Comparison of ENCODE assay signal across 7 mouse cellular contexts in the genomic region with DNA sequence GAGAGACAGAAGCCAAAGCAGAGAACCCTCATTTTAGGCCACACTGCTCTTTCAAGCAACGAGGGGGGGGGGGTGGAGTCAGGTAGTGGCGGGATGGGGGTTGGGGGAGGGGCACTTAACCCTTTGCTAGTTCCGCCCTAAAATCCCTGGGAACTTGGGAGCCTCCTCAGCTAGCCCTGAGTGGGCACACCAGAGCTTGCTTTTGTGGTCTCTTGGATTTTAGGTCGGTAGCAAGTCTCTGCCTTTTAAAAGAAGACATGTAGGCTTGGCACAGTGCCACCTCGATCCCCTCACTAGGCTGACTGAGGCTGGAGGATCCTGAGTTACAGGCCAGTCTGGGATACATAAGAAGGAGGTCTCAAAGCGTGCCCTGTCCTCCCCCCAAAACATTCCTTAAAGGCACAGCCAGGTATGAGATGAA. TPM values are rescaled to one million over a fixed set of nuclear protein-coding genes. Genes with fewer than 3 reads are reported as not detected.
A peak's percentile ranks its signal among the peaks of the same experiment; 100 is the strongest.
DNase-seq lines count a peak whose midpoint lies in the region; ATAC-seq and TF ChIP-seq lines count a peak whose summit lies in the region.

No protein-coding gene starts in this region.

- H3K36me3 ChIP-seq in hindbrain, embryonic 16.5 days (ENCODE audit: control insufficient read depth, insufficient read depth, low read length) = no peaks in the 10 kb centered on the region
- H3K36me3 ChIP-seq in liver, embryonic 15.5 days (replicated peaks) = no peaks in the 10 kb centered on the region

- H3K27me3 ChIP-seq in hindbrain, embryonic 16.5 days (replicated peaks; ENCODE audit: control insufficient read depth, insufficient read depth, low read length) = no peaks in the 10 kb centered on the region
- no peaks in the 10 kb centered on the region for H3K27me3 ChIP-seq in liver, embryonic 15.5 days

- H3K4me2 ChIP-seq in hindbrain, embryonic 16.5 days (ENCODE audit: low read length) = peak overlapping the region; percentile 69
- H3K4me2 ChIP-seq in liver, embryonic 15.5 days = peak overlapping the region; percentile 65

- ATAC-seq in hindbrain, embryonic 16.5 days = no peak
- ATAC-seq in liver, embryonic 15.5 days (ENCODE audit: insufficient read depth) = no peak
- ATAC-seq in CD4-positive, CD25-positive, alpha-beta regulatory T cell, adult 4 months = no peak

- H3K4me3 ChIP-seq in embryonic fibroblast, embryonic 13.5 days (ENCODE audit: insufficient read depth, low read length) = no peak overlapping the region
- H3K4me3 ChIP-seq in hindbrain, embryonic 16.5 days (ENCODE audit: low read length) = no peak overlapping the region
- no peak overlapping the region for H3K4me3 ChIP-seq in liver, embryonic 15.5 days (replicated peaks)

- peak; percentile 41 for DNase-seq in right cerebral cortex, postnatal 4 days
- no peak for DNase-seq in right cerebral cortex, postnatal 25 days
- no peak for DNase-seq in urinary bladder, postnatal 25 days (ENCODE audit: low spot score)

- no peak for TF ChIP-seq CTCF in embryonic fibroblast, embryonic 13.5 days (IDR thresholded peaks at IDR 0.05; ENCODE audit: borderline replicate concordance, insufficient read depth, low read length)

- H3K4me1 ChIP-seq in embryonic fibroblast, embryonic 13.5 days (ENCODE audit: control insufficient read depth, insufficient read depth, low read length) = peaks cover 7% of the 10 kb centered on the region
- peaks cover 42% of the 10 kb centered on the region for H3K4me1 ChIP-seq in hindbrain, embryonic 16.5 days (ENCODE audit: control insufficient read depth, insufficient read depth, low read depth, low read length)
- H3K4me1 ChIP-seq in liver, embryonic 15.5 days (replicated peaks) = peaks cover 39% of the 10 kb centered on the region

- no peaks in the 10 kb centered on the region for H3K9me3 ChIP-seq in hindbrain, embryonic 16.5 days (ENCODE audit: control insufficient read depth, low read length)
- no peaks in the 10 kb centered on the region for H3K9me3 ChIP-seq in liver, embryonic 15.5 days (replicated peaks)

- peak overlapping the region; percentile 90 for H3K27ac ChIP-seq in embryonic fibroblast, embryonic 13.5 days (ENCODE audit: insufficient read depth, low read length)
- H3K27ac ChIP-seq in hindbrain, embryonic 16.5 days (ENCODE audit: low read depth, low read length) = peak overlapping the region; percentile 89
- peak overlapping the region; percentile 74 for H3K27ac ChIP-seq in liver, embryonic 15.5 days (replicated peaks)

- no peak for TF ChIP-seq POLR2A in embryonic fibroblast, embryonic 13.5 days (IDR thresholded peaks at IDR 0.05; ENCODE audit: low read depth, low read length)

- 18% methylated on average over 6 of the region's 6 CpGs for WGBS in hindbrain, embryonic 16.5 days
- WGBS in liver, embryonic 15.5 days (ENCODE audit: insufficient replicate concordance) = 26% methylated on average over 6 of the region's 6 CpGs

- 0 out of 2 replicates have a peak overlapping the region, but pooled peaks have one; percentile 23 for H3K9ac ChIP-seq in hindbrain, embryonic 16.5 days (ENCODE audit: low read depth, low read length)
- no peak overlapping the region for H3K9ac ChIP-seq in liver, embryonic 15.5 days

RNA-seq across cellular contexts. Expression of a gene that starts 59.6 kb away (rescaled TPM):
- polyA plus RNA-seq in embryonic fibroblast, embryonic 13.5 days (2011; ENCODE audit: insufficient read length, low read depth, missing spikeins) = 1.8 and 2.2 TPM in 2 replicates
- 5.2 and 6.2 TPM in 2 replicates for polyA plus RNA-seq in hindbrain, embryonic 16.5 days (2015; fragmentation: Nextera tagmentation; extraction: Ambion mirVana)
- 0.73 and 0.96 TPM in 2 replicates for polyA plus RNA-seq in liver, embryonic 15.5 days (2015; fragmentation: Nextera tagmentation; extraction: Ambion mirVana)
- polyA plus RNA-seq in CD4-positive, CD25-positive, alpha-beta regulatory T cell, adult 4 months (2017; shearing (Covaris generic)) = under 1 TPM; 0.56 to 0.62 TPM
